Comparison of ENCODE assay signal across 8 mouse cellular contexts in the genomic region with DNA sequence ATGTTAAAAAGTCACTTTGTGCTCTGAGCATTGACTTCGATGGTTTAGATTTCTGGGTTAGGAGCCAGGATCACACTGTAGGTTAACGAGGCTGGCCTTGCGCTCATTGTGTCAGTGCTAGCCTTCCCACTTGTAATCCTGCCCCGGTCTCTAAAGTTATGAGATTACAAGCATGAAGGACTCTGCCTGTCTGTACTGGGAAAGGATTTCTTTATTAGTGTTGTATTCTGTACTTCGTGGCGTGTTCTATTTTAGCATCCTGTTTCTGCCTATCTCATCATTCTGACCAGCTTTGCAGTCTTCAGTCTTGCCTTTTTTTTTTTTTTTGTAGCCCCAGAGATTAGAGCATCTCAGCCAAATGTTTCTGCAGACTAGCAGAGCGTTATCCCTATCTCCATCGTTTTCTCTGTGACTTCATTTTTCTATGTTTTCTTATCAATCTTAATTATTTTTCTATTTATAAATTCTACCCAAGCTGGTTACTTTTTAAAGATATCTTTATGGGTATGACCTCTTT. TPM values are rescaled to one million over a fixed set of nuclear protein-coding genes. Genes with fewer than 3 reads are reported as not detected.
DNase-seq lines count a peak whose midpoint lies in the region; ATAC-seq and TF ChIP-seq lines count a peak whose summit lies in the region.

No protein-coding gene starts in this region.

- ATAC-seq in liver, embryonic 11.5 days (replicated peaks; ENCODE audit: low FRiP score), result no peak
- no peak for ATAC-seq in granulocyte monocyte progenitor cell, adult 5-6 weeks (replicated peaks; ENCODE audit: poor library complexity, severe bottlenecking)

- TF ChIP-seq CTCF in thymus, adult 2 months (IDR thresholded peaks at IDR 0.05; ENCODE audit: borderline replicate concordance, control insufficient read depth, extremely low read depth, insufficient read depth, low read length, poor library complexity), result no peak

- peak overlapping the region; percentile 63 for H3K4me3 ChIP-seq in thymus, adult 2 months (ENCODE audit: control insufficient read depth, insufficient read depth, low read length)
- peak overlapping the region; percentile 97 for H3K4me3 ChIP-seq in liver, embryonic 11.5 days (ENCODE audit: low read depth, low read length)

- no peak for TF ChIP-seq POLR2A in thymus, adult 2 months (IDR thresholded peaks at IDR 0.05; ENCODE audit: control insufficient read depth, extremely low read depth, insufficient read depth, low read length, poor library complexity)

- H3K9ac ChIP-seq in liver, embryonic 11.5 days (ENCODE audit: low read depth, low read length), result peak overlapping the region; percentile 95

- no peak overlapping the region for H3K27ac ChIP-seq in thymus, adult 2 months (ENCODE audit: control insufficient read depth, insufficient read depth, low read length)
- no peak overlapping the region; the same call in 1 of the 2 replicates for H3K27ac ChIP-seq in liver, embryonic 11.5 days (ENCODE audit: low read depth, low read length)

- H3K4me1 ChIP-seq in thymus, adult 2 months (replicated peaks; ENCODE audit: control insufficient read depth, insufficient read depth, low read length), result no peaks in the 10 kb centered on the region
- peaks cover 12% of the 10 kb centered on the region for H3K4me1 ChIP-seq in liver, embryonic 11.5 days (replicated peaks; ENCODE audit: control insufficient read depth, insufficient read depth, low read length)

- peak; percentile 44 for DNase-seq in embryo, embryonic 10.5 days (ENCODE audit: low spot score)
- DNase-seq in embryo, embryonic 11 days, result no peak
- no peak for DNase-seq in thymus, adult 2 months
- DNase-seq in thymus, postnatal 14 days, result no peak
- DNase-seq in liver, embryonic 11.5 days (ENCODE audit: low spot score), result no peak
- DNase-seq in frontal cortex, adult 2 months (ENCODE audit: extremely low spot score in 1 of 2, low spot score in 1 of 2), result no peak
- no peak for DNase-seq in cerebellum, postnatal 4 days (ENCODE audit: low spot score in 2 of 2)

- peak overlapping the region; percentile 87 for H3K4me2 ChIP-seq in liver, embryonic 11.5 days

- H3K27me3 ChIP-seq in thymus, adult 2 months (ENCODE audit: control insufficient read depth, insufficient read depth, low read length), result no peaks in the 10 kb centered on the region
- H3K27me3 ChIP-seq in liver, embryonic 11.5 days (replicated peaks; ENCODE audit: control insufficient read depth, insufficient read depth, low read length), result no peaks in the 10 kb centered on the region

- no peaks in the 10 kb centered on the region for H3K36me3 ChIP-seq in thymus, adult 2 months (ENCODE audit: control insufficient read depth, insufficient read depth, low read length)
- no peaks in the 10 kb centered on the region for H3K36me3 ChIP-seq in liver, embryonic 11.5 days (ENCODE audit: control insufficient read depth, insufficient read depth, low read length)

- no peaks in the 10 kb centered on the region for H3K9me3 ChIP-seq in liver, embryonic 11.5 days (ENCODE audit: control insufficient read depth, low read length)

- WGBS in thymus, adult 2 months, result 17% methylated on average over 8 of the region's 8 CpGs
- WGBS in liver, embryonic 11.5 days, result 12% methylated on average over 8 of the region's 8 CpGs

RNA-seq across cellular contexts. Expression of gene Golt1b, which starts 0.8 kb away (rescaled TPM):
- 8.9 and 9.4 TPM in 2 replicates for polyA plus RNA-seq in thymus, adult 2 months (2012; rRNA removed)
- polyA plus RNA-seq in liver, embryonic 11.5 days (2014; fragmentation: Nextera tagmentation; extraction: Ambion mirVana), result 80.6 and 86.5 TPM in 2 replicates
- polyA plus RNA-seq in frontal cortex, adult 2 months (2012; rRNA removed), result 24.7 and 25.3 TPM in 2 replicates
- total RNA-seq in granulocyte monocyte progenitor cell, adult 5-6 weeks (2014; fragmentation: Nextera tagmentation), result 27.1 and 32.9 TPM in 2 replicates
- total RNA-seq in granulocyte monocyte progenitor cell, adult 5-6 weeks (2017), result 35.3 and 36.2 TPM in 2 replicates

RNA-seq across cellular contexts. Expression of gene Recql, which starts 0.9 kb away (rescaled TPM):
- polyA plus RNA-seq in thymus, adult 2 months (2012; rRNA removed), result 23.6 and 24.2 TPM in 2 replicates
- polyA plus RNA-seq in liver, embryonic 11.5 days (2014; fragmentation: Nextera tagmentation; extraction: Ambion mirVana), result 33.5 and 37.7 TPM in 2 replicates
- 14.6 and 15.2 TPM in 2 replicates for polyA plus RNA-seq in frontal cortex, adult 2 months (2012; rRNA removed)
- total RNA-seq in granulocyte monocyte progenitor cell, adult 5-6 weeks (2014; fragmentation: Nextera tagmentation), result 44.0 and 62.4 TPM in 2 replicates
- 35.8 and 45.6 TPM in 2 replicates for total RNA-seq in granulocyte monocyte progenitor cell, adult 5-6 weeks (2017)

RNA-seq across cellular contexts. Expression of gene Spx, which starts 25.4 kb away (rescaled TPM):
- 1.1 and 2.0 TPM in 2 replicates for polyA plus RNA-seq in thymus, adult 2 months (2012; rRNA removed)
- polyA plus RNA-seq in liver, embryonic 11.5 days (2014; fragmentation: Nextera tagmentation; extraction: Ambion mirVana), result 0.26 and 0.29 TPM in 2 replicates
- polyA plus RNA-seq in frontal cortex, adult 2 months (2012; rRNA removed), result 9.3 and 10.8 TPM in 2 replicates
- total RNA-seq in granulocyte monocyte progenitor cell, adult 5-6 weeks (2014; fragmentation: Nextera tagmentation), result not detected in 2 replicates
- 0.09 TPM in 1 of 2 replicates, not detected in the other for total RNA-seq in granulocyte monocyte progenitor cell, adult 5-6 weeks (2017)

RNA-seq across cellular contexts. Expression of gene Pyroxd1, which starts 42.4 kb away (rescaled TPM):
- 6.3 TPM in 2 replicates for polyA plus RNA-seq in thymus, adult 2 months (2012; rRNA removed)
- polyA plus RNA-seq in liver, embryonic 11.5 days (2014; fragmentation: Nextera tagmentation; extraction: Ambion mirVana), result 12.3 and 14.1 TPM in 2 replicates
- polyA plus RNA-seq in frontal cortex, adult 2 months (2012; rRNA removed), result 11.0 and 12.4 TPM in 2 replicates
- total RNA-seq in granulocyte monocyte progenitor cell, adult 5-6 weeks (2014; fragmentation: Nextera tagmentation), result 9.3 and 11.6 TPM in 2 replicates
- total RNA-seq in granulocyte monocyte progenitor cell, adult 5-6 weeks (2017), result 14.0 and 15.3 TPM in 2 replicates
